Mouse (Mus musculus) duodenum, adult 2 months (tissue): Measurements from ENCODE around the gene Adam25. TPM values are rescaled to one million over a fixed set of nuclear protein-coding genes. Genes with fewer than 3 reads are reported as not detected.

Experiments
- polyA plus RNA-seq: library from polyadenylated mRNA; depleted of rRNA; stranded (reverse); fragments of >200 nt; gene quantifications from 2 replicates; pipeline ENCODE4 v1.2.3, GENCODE M21; 2012; ENCODE audit warnings: low replicate concordance; rRNA removed

Gene Adam25
- not detected in 2 replicates for polyA plus RNA-seq

GRCm38 (mm10) chr8:40751908-40752307, at the start of gene Adam25:
Gene Adam25 (plus strand): TSS chr8:40752208.

GRCm38 (mm10) chr8:40792973-40793372, 41.0 kb downstream of the Adam25 start, which contains the start of gene Adam20:
Gene Adam20 (plus strand): TSS chr8:40793273.

Other genes starting within 250 kb of the Adam25 start
- gene Adam24, start 77.1 kb upstream of the Adam25 start, polyA plus RNA-seq = not detected in 2 replicates
- not detected in 2 replicates for gene Adam20, start 41.1 kb downstream of the Adam25 start, polyA plus RNA-seq
- gene Adam39, start 70.8 kb downstream of the Adam25 start, polyA plus RNA-seq = not detected in 2 replicates